Mouse (Mus musculus): ENCODE data around the gene Rsph14.

Rsph14 gene

DNA sequence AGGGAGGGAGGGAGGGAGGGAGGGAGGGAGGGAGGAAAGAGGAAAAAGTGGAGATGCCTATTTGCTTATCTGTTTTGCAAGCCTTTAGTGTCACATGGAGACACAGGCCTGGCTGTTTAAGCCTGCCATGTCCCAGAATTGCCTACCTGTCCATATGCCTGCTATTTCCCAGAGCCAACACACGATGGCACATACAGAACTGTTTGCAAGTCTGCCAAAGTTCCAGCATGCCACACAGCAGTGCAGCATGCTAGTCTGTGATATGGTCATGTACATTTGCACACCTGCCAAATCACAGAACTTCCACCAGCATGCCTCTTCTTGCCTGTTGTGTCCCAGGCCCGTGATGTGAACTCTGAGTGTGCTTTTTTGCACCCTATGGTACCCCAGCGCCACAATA, 101.8 kb downstream of the Rsph14 start:
- no peak for DNase-seq

DNA sequence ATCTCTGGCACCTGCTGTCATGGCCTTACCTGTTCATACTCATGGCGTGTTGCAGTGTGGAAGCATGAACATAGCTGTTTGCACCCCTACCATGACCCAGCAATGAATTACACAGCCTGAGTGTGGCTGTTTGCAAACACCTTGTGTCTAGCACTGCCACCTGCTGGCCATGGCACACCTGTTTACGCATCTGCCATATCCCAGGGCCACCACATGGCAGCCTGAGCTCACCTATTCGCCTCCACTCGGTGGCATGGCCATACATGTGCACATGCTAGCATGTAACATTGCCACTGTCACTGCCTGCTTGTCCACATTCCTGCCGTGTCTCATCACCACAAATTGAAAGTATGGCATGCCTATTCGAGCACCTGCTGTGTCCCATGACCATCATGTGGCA, 102.8 kb downstream of the Rsph14 start:
- DNase-seq = no peak

DNA sequence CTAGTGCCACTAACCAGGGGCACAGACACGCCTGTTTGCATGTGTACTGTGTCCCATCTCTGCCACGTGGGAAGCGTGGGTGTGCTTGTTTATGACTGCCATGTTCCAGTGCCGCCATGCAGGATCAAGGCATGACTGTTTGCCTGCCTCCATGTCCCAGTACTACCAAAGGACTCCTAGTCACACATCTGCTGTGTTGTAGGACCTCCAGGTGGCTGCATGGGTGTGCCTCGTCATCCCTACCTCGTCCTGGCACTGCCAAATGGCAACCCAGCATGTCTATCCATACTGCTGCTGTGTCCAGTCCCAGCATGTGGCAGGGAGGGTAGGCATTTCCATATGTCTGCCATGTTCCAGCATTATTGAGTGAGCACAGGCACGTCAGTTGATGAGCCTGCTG, 104.1 kb downstream of the Rsph14 start:
- no peak for DNase-seq

DNA sequence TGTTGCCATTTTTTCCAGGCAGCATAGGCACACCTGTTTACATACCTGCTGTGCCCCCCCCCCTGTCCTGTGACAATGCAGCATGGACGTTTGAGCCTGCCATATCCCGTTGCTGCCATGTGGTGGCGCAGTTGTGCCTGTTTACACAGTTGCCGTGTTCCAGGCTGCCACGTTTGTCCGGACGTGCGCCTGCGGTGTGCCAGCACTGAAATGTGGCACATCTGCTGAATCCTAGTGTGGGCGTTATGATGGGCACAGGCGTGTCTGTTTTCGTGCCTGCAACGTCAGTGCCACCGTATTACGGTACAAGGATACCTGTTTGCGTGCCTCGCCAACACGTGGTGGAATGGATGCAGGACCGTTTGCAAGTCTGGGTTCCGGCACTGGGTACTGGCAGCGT, 107.1 kb downstream of the Rsph14 start:
- DNase-seq = peak; percentile 88

DNA sequence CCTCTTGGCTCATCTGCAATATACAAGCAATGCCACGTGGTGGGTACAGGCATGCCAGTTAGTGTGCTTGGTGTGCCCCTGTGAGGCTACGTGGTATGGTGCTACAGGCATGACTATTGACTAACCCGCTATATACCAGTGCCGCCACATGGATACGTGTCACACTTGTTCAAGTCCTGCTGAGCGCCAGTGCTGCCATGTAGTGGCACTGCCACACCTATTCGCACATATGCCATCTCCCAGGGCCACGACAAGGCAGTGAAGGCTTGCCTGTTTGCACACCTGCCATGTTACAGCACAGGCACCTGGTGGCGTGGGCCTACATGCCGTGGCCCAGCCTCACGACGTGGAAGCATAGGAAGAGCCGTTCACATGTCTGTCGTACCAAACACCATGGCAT, 108.1 kb downstream of the Rsph14 start:
- DNase-seq = no peak

DNA sequence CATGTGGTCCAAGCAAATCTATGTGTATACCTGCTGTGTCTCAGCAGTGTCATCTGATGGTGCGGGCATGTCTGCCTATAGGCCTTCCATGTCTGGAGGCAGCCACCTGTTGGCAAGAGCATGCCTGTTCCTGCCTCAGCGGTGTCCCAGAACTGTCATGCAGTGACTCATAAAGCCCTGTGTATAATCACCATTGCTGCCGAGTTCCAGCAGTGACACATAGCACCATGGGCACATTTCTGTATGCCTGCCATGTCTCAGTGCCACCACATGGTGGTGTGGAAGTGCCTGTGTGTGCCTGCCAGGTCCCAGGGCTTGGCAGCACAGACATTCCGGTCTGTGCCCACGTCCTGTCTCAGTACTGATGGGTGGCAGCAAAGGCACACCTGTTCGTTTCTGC, 109.6 kb downstream of the Rsph14 start:
- peak; percentile 83 for DNase-seq

DNA sequence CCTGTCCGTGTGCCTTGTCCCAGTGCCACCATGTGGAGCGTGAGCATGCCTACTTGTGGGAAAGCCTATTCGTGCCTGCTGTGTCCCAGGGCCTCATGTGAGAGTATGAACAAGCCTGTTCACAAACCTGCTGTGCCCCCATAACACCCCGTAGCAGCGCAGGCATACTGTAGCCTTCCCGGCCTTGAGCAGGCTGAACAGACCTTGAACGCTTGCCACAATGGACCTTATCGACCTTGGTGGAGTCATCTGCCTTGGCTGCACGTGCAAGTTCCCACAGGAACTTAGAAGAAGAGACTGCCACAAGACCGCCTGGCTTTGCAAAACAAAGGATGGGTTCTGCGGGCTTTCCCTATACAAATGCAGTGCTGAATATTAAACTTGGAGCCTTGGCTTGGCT, 110.8 kb downstream of the Rsph14 start:
- no peak for DNase-seq

DNA sequence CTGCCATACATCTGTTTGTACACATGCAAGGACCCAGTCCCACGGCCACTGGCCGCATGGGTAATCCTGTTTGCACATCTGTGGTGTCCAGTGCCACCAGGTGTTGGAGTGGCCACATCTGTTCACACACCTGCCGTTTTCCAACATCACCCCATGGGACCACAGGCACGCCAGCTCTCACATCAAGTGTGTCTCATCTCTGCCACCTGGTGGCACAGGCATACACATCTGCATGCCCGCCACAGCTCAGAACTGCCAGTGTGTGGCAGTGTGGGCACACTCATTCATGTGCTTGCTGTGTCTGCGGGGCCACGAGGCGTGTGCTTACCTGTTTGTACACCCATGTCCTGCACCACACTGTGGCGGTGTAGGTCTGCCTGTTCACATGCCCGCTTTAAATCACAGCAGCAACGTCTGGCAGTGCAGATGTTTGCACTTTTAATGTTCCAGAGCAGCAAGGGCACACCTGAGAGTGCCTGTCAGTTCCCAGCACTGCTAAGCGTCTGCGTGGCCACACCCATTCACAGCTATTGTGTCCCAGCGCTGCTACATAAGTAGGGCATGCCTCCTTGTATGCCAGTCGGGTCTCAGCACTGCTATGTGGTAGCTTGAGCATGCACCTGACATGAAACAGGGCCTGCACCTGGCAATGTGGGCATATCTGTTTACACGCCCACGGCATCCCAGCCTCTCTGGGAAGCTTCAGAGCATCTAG, 111.4 kb downstream of the Rsph14 start:
- DNase-seq = no peak

DNA sequence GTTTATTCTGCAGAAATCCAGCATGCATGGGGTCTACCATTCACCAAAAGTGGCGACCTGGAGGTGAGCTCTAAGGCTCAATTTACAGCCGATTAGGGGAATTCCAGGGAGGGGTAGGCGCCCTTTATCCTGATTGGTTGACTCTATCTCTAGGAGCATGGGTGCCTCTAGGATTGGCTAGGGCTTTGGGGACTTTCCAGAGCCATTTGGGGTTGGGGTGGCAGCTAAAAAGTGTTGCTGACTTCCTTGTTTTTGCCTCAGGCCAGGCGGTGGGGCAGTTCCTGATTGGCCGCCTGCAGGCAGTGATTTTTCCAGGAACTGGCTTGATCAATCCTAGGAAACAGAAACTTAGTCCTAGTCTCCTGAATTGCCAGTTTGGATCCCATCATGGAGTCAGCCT, 113.1 kb downstream of the Rsph14 start:
- DNase-seq = no peak

DNA sequence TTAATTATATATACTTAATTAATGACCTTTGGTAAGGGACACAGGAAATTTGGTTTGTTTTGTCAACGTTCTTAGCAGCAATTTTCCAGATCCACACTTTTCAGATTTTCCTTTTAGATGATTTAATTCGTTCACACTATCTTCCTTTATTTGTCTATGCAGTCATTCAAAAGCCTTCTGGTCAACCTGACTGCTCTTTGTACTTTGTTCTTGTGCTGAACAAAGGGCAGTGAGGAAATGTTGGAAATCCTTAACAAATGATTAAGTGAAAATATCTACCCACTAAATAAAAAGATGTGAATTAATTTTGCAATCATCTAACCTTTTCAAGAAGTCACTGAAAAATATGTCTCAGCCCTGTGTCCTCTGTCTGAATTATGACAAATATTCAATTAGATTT, 124.0 kb downstream of the Rsph14 start:
- DNase-seq = no peak
